Mouse (Mus musculus) liver, postnatal 0 days (tissue): ENCODE results near the gene Calml3.

Source experiments
- CTCF ChIP-seq: sonication (generic); IDR thresholded peaks from 2 replicates; pipeline ENCODE4 v1.5.1; 2016; ENCODE audit warnings: antibody characterized with exemption, low read depth
- EP300 ChIP-seq: IDR thresholded peaks from 2 replicates; pipeline ENCODE4 v1.6.1; 2016; ENCODE audit warnings: antibody characterized with exemption, low read depth, mild to moderate bottlenecking

GRCm38 (mm10) chr13:3807131-3807827, 3.2 kb upstream of the Calml3 start:
- TF ChIP-seq CTCF (no peak), EP300 (no peak)
